Mouse (Mus musculus) hindbrain, embryonic 16.5 days (tissue): Measurements from ENCODE around the gene Napa. TPM values are rescaled to one million over a fixed set of nuclear protein-coding genes. Genes with fewer than 3 reads are reported as not detected.

ENCODE experiments used
- ATAC-seq: fragments of 200-750 bp; cut with Nextera tagmentation; 2 replicates; pipeline ENCODE4 v1.8.0; 2017; ENCODE audit warnings: moderate TSS enrichment, moderate library complexity
- H3K27ac ChIP-seq: fragments of 300-500 bp; sonication (generic); 2 replicates; pipeline ENCODE4 v1.5.1; 2014; ENCODE audit warnings: low read depth, mild to moderate bottlenecking, control low read depth, low read length, moderate library complexity
- H3K27me3 ChIP-seq: fragments of 300-500 bp; sonication (generic); replicated peaks from 2 replicates; pipeline ENCODE4 v1.6.1; 2014; ENCODE audit warnings: low read length; ENCODE audit not compliant: control insufficient read depth, insufficient read depth
- H3K36me3 ChIP-seq: fragments of 300-500 bp; sonication (generic); 2 replicates; pipeline ENCODE4 v1.6.1; 2014; ENCODE audit warnings: mild to moderate bottlenecking, low read length, moderate library complexity, mixed read lengths; ENCODE audit not compliant: control insufficient read depth, insufficient read depth
- H3K4me1 ChIP-seq: fragments of 300-500 bp; sonication (generic); 2 replicates; pipeline ENCODE4 v1.6.1; 2014; ENCODE audit warnings: low read depth, low read length; ENCODE audit not compliant: control insufficient read depth, insufficient read depth
- H3K4me2 ChIP-seq: fragments of 300-500 bp; sonication (generic); 2 replicates; pipeline ENCODE4 v1.6.1; 2014; ENCODE audit warnings: mild to moderate bottlenecking, low read length, control low read depth, moderate library complexity
- H3K4me3 ChIP-seq: fragments of 300-500 bp; sonication (generic); 2 replicates; pipeline ENCODE4 v1.5.1; 2014; ENCODE audit warnings: mild to moderate bottlenecking, low read length, control low read depth, moderate library complexity
- H3K9ac ChIP-seq: fragments of 300-500 bp; sonication (generic); 2 replicates; pipeline ENCODE4 v1.6.1; 2014; ENCODE audit warnings: low read depth, mild to moderate bottlenecking, control low read depth, low read length, moderate library complexity
- H3K9me3 ChIP-seq: fragments of 300-500 bp; sonication (generic); 2 replicates; pipeline ENCODE4 v1.6.1; 2014; ENCODE audit warnings: mild to moderate bottlenecking, low read length, moderate library complexity; ENCODE audit not compliant: control insufficient read depth
- WGBS: fragments of 180-500 bp; shearing (Covaris S2); extraction: QIAGEN DNeasy Blood & Tissue Kit; methylation state at CpG from one replicate; pipeline ENCODE4 v1.1.7; 2014; 5-methylcytosine and 5-hydroxymethylcytosine counted together
- polyA plus RNA-seq: library from polyadenylated mRNA; unstranded; fragments of >200 nt; fragmentation: Nextera tagmentation; extraction: Ambion mirVana; gene quantifications from 2 replicates; pipeline ENCODE4 v1.2.1, GENCODE M21; 2015

The Napa gene
- polyA plus RNA-seq, 1 experiment from 2014 or later, result 236 TPM

GRCm38 (mm10) chr7:16158735-16159134, 60.5 kb downstream of the Napa start:
- H3K9ac ChIP-seq, result no peak overlapping the region
- 0 out of 2 replicates have a peak, but pooled peaks cover 2% of the 10 kb centered on the region for H3K36me3 ChIP-seq
- no peak overlapping the region for H3K27ac ChIP-seq
- ATAC-seq, result peak; percentile 31
- peaks cover 3% of the 10 kb centered on the region for H3K27me3 ChIP-seq
- H3K4me3 ChIP-seq, result no peak overlapping the region
- 11% methylated on average over 39 of the region's 39 CpGs for WGBS
- H3K9me3 ChIP-seq, result no peaks in the 10 kb centered on the region
- H3K4me2 ChIP-seq, result peak overlapping the region; percentile 26
- H3K4me1 ChIP-seq, result no peaks in the 10 kb centered on the region

GRCm38 (mm10) chr7:16160702-16161101, 62.4 kb downstream of the Napa start:
- no peak for ATAC-seq
- no peak overlapping the region for H3K4me3 ChIP-seq
- H3K27ac ChIP-seq, result no peak overlapping the region
- no peaks in the 10 kb centered on the region for H3K9me3 ChIP-seq
- WGBS, result 68% methylated on average over 3 of the region's 3 CpGs
- H3K36me3 ChIP-seq, result 0 out of 2 replicates have a peak, but pooled peaks cover 2% of the 10 kb centered on the region
- peaks cover 3% of the 10 kb centered on the region for H3K27me3 ChIP-seq
- no peak overlapping the region for H3K4me2 ChIP-seq
- no peaks in the 10 kb centered on the region for H3K4me1 ChIP-seq
- no peak overlapping the region for H3K9ac ChIP-seq

GRCm38 (mm10) chr7:16161302-16161701, 63.0 kb downstream of the Napa start:
- Histone ChIP-seq H3K9ac (no peak overlapping the region), H3K4me1 (no peaks in the 10 kb centered on the region), H3K27me3 (peaks cover 3% of the 10 kb centered on the region), H3K9me3 (no peaks in the 10 kb centered on the region), H3K4me2 (no peak overlapping the region), H3K4me3 (no peak overlapping the region), H3K36me3 (0 out of 2 replicates have a peak, but pooled peaks cover 2% of the 10 kb centered on the region), H3K27ac (no peak overlapping the region)
- ATAC-seq, result no peak
- 93% methylated on average over 9 of the region's 9 CpGs for WGBS

- no peaks in the 10 kb centered on the region for H3K4me1 ChIP-seq
- H3K4me2 ChIP-seq, result no peak overlapping the region
- no peak overlapping the region for H3K9ac ChIP-seq
- H3K27ac ChIP-seq, result no peak overlapping the region
- 79% methylated on average over 7 of the region's 7 CpGs for WGBS
- no peak for ATAC-seq
- 0 out of 2 replicates have a peak, but pooled peaks cover 2% of the 10 kb centered on the region for H3K36me3 ChIP-seq
- peaks cover 3% of the 10 kb centered on the region for H3K27me3 ChIP-seq
- H3K4me3 ChIP-seq, result no peak overlapping the region
- no peaks in the 10 kb centered on the region for H3K9me3 ChIP-seq
Measured at GRCm38 (mm10) chr7:16162036-16162435, 63.8 kb downstream of the Napa start.

Other genes with a start within 250 kb of the Napa start
- not detected in 2 replicates for gene Crx, start 218.5 kb upstream of the Napa start, polyA plus RNA-seq
- gene Crxos, start 215.8 kb upstream of the Napa start, polyA plus RNA-seq, result not detected in 2 replicates
- 1,540 and 1,671 TPM in 2 replicates for gene Selenow, start 176.1 kb upstream of the Napa start, polyA plus RNA-seq
- 104 and 111 TPM in 2 replicates for gene Nop53, start 152.4 kb upstream of the Napa start, polyA plus RNA-seq
- gene Ehd2, start 130.9 kb upstream of the Napa start, polyA plus RNA-seq, result 5.6 and 9.5 TPM in 2 replicates
- gene Bicra, start 50.5 kb upstream of the Napa start, polyA plus RNA-seq, result 5.0 and 6.9 TPM in 2 replicates
- 0.09 and 0.16 TPM in 2 replicates for gene Zfp541, start 36.6 kb upstream of the Napa start, polyA plus RNA-seq
- gene Kptn, start 21.4 kb downstream of the Napa start, polyA plus RNA-seq, result 48.3 and 49.8 TPM in 2 replicates
- 1.1 and 1.2 TPM in 2 replicates for gene Slc8a2, start 31.4 kb downstream of the Napa start, polyA plus RNA-seq
- 96.6 and 122 TPM in 2 replicates for gene Meis3, start 76.6 kb downstream of the Napa start, polyA plus RNA-seq
- gene Dhx34, start 123.6 kb downstream of the Napa start, polyA plus RNA-seq, result 9.6 and 13.3 TPM in 2 replicates
- gene C5ar2, start 145.7 kb downstream of the Napa start, polyA plus RNA-seq, result 0.07 and 0.13 TPM in 2 replicates
- 2.1 and 2.4 TPM in 2 replicates for gene C5ar1, start 161.1 kb downstream of the Napa start, polyA plus RNA-seq
- 55.5 and 62.4 TPM in 2 replicates for gene Inafm1, start 175.2 kb downstream of the Napa start, polyA plus RNA-seq
- 26.1 TPM in 2 replicates for gene Ccdc9, start 188.3 kb downstream of the Napa start, polyA plus RNA-seq
- gene Bbc3, start 209.9 kb downstream of the Napa start, polyA plus RNA-seq, result 31.3 and 32.7 TPM in 2 replicates